Mouse (Mus musculus) A20 (cell line): ENCODE data around the gene Ptges.
"Not testable (repeated sequence)": the region's sequence is repeated elsewhere in the genome, so short reads cannot be mapped to it uniquely, and the experiment has no call there.

ENCODE experiments used
- DNase-seq: peaks from one replicate; pipeline ENCODE4 v3.0.0-alpha.2; 2011; ENCODE audit warnings: low read depth, low spot score

The Ptges gene

GRCm38 (mm10) chr2:30928893-30929482, 675 bp downstream of the Ptges start:
- DNase-seq, result no peak

GRCm38 (mm10) chr2:30927844-30928628, 1.6 kb downstream of the Ptges start:
- peak; percentile 62 for DNase-seq

GRCm38 (mm10) chr2:30927151-30927781, 2.4 kb downstream of the Ptges start:
- no peak for DNase-seq

GRCm38 (mm10) chr2:30926381-30926780, 3.3 kb downstream of the Ptges start:
- no peak for DNase-seq

GRCm38 (mm10) chr2:30925181-30925580, 4.5 kb downstream of the Ptges start:
- DNase-seq, result no peak

- DNase-seq, result no peak
These were observed 6.6 kb downstream of the Ptges start for GRCm38 (mm10) chr2:30923099-30923498.

GRCm38 (mm10) chr2:30920216-30920615, 9.4 kb downstream of the Ptges start:
- no peak for DNase-seq

GRCm38 (mm10) chr2:30918780-30919329, 10.8 kb downstream of the Ptges start:
- no peak for DNase-seq

GRCm38 (mm10) chr2:30918126-30918525, 11.5 kb downstream of the Ptges start:
- DNase-seq, result no peak

GRCm38 (mm10) chr2:30917649-30918048, 12.0 kb downstream of the Ptges start:
- DNase-seq, result no peak

GRCm38 (mm10) chr2:30915933-30916332, 13.7 kb downstream of the Ptges start:
- not testable (repeated sequence) for DNase-seq

- no peak for DNase-seq
These were observed 14.3 kb downstream of the Ptges start for GRCm38 (mm10) chr2:30915376-30915775.

- DNase-seq, result no peak
These were observed 14.8 kb downstream of the Ptges start for GRCm38 (mm10) chr2:30914836-30915235.

GRCm38 (mm10) chr2:30913022-30913421, 16.6 kb downstream of the Ptges start:
- no peak for DNase-seq

- DNase-seq, result no peak
These were observed 17.3 kb downstream of the Ptges start for GRCm38 (mm10) chr2:30912291-30912773.

- DNase-seq, result no peak
These were observed 23.0 kb downstream of the Ptges start for GRCm38 (mm10) chr2:30906641-30907040.

GRCm38 (mm10) chr2:30905906-30906305, 23.8 kb downstream of the Ptges start:
- DNase-seq, result no peak

- no peak for DNase-seq
These were observed 24.7 kb downstream of the Ptges start for GRCm38 (mm10) chr2:30904991-30905390.

- no peak for DNase-seq
These were observed 25.4 kb downstream of the Ptges start for GRCm38 (mm10) chr2:30904231-30904630.

- no peak for DNase-seq
These were observed 26.6 kb downstream of the Ptges start for GRCm38 (mm10) chr2:30902726-30903722.

GRCm38 (mm10) chr2:30902256-30902655, 27.4 kb downstream of the Ptges start:
- no peak for DNase-seq
